Mouse (Mus musculus): ENCODE measurements around the gene Pds5b. TPM values are rescaled to one million over a fixed set of nuclear protein-coding genes. Genes with fewer than 3 reads are reported as not detected.
A peak's percentile ranks its signal among the peaks of the same experiment; 100 is the strongest.
"Not testable (repeated sequence)": the region's sequence is repeated elsewhere in the genome, so short reads cannot be mapped to it uniquely, and the experiment has no call there.

The Pds5b gene
- polyA plus RNA-seq, 1 experiment = 4.7 TPM

GRCm38 (mm10) chr5:150673880-150674621, 512 bp downstream of the Pds5b start:
- Histone ChIP-seq H3ac (ENCODE audit: control insufficient read depth, insufficient read length) (peak overlapping the region; percentile 73), H3K27me3 (ENCODE audit: control insufficient read depth, insufficient read depth, insufficient read length) (no peaks in the 10 kb centered on the region), H3K4me3 (peak overlapping the region; percentile 50), H3K79me2 (ENCODE audit: control insufficient read depth, insufficient read depth) (peaks cover 48% of the 10 kb centered on the region), H3K4me2 (ENCODE audit: low read depth) (peak overlapping the region; percentile 61), H3K36me3 (ENCODE audit: control insufficient read depth, insufficient read depth) (no peaks in the 10 kb centered on the region)
- TF ChIP-seq POLR2A (IDR thresholded peaks at IDR 0.05; ENCODE audit: insufficient read length, low read depth) (peak; percentile 42), POLR2AphosphoS2 (IDR thresholded peaks at IDR 0.05; ENCODE audit: insufficient read length, low read depth) (peak; percentile 28), USF1 (IDR thresholded peaks at IDR 0.05; ENCODE audit: low read depth) (no peak)

- Histone ChIP-seq H3ac (ENCODE audit: control insufficient read depth, insufficient read length) (no peak overlapping the region), H3K4me3 (peak overlapping the region; percentile 50), H3K36me3 (ENCODE audit: control insufficient read depth, insufficient read depth) (no peaks in the 10 kb centered on the region), H3K79me2 (ENCODE audit: control insufficient read depth, insufficient read depth) (peaks cover 56% of the 10 kb centered on the region), H3K4me2 (ENCODE audit: low read depth) (peak overlapping the region; percentile 61), H3K27me3 (ENCODE audit: control insufficient read depth, insufficient read depth, insufficient read length) (no peaks in the 10 kb centered on the region)
- no peak for TF ChIP-seq E2F4 (IDR thresholded peaks at IDR 0.05; ENCODE audit: insufficient read depth)
- TF ChIP-seq USF1 (IDR thresholded peaks at IDR 0.05; ENCODE audit: low read depth) = no peak
- no peak for TF ChIP-seq MAX (IDR thresholded peaks at IDR 0.05; ENCODE audit: low read depth)
- TF ChIP-seq POLR2A (IDR thresholded peaks at IDR 0.05; ENCODE audit: insufficient read length, low read depth) = no peak
- TF ChIP-seq CEBPB (IDR thresholded peaks at IDR 0.05; ENCODE audit: insufficient read depth, poor library complexity, severe bottlenecking) = no peak
Measured at GRCm38 (mm10) chr5:150674866-150675265, 1.3 kb downstream of the Pds5b start.

- not testable (repeated sequence) for H3K27me3 ChIP-seq (ENCODE audit: control insufficient read depth, insufficient read depth, insufficient read length); H3K36me3 ChIP-seq (ENCODE audit: control insufficient read depth, insufficient read depth); H3K4me2 ChIP-seq (ENCODE audit: low read depth); H3ac ChIP-seq (ENCODE audit: control insufficient read depth, insufficient read length); H3K4me3 ChIP-seq
- peaks cover 98% of the 10 kb centered on the region for H3K79me2 ChIP-seq (ENCODE audit: control insufficient read depth, insufficient read depth)
Measured at GRCm38 (mm10) chr5:150682862-150683261, 9.3 kb downstream of the Pds5b start.

GRCm38 (mm10) chr5:150690685-150691084, 17.1 kb downstream of the Pds5b start:
- Histone ChIP-seq H3K36me3 (ENCODE audit: control insufficient read depth, insufficient read depth) (no peaks in the 10 kb centered on the region), H3K4me2 (ENCODE audit: low read depth) (no peak overlapping the region), H3ac (ENCODE audit: control insufficient read depth, insufficient read length) (no peak overlapping the region), H3K79me2 (ENCODE audit: control insufficient read depth, insufficient read depth) (peaks cover 84% of the 10 kb centered on the region), H3K27me3 (ENCODE audit: control insufficient read depth, insufficient read depth, insufficient read length) (no peaks in the 10 kb centered on the region), H3K4me3 (no peak overlapping the region)
- TF ChIP-seq MYOG (IDR thresholded peaks at IDR 0.05; ENCODE audit: control insufficient read depth in 1 of 3, insufficient read depth in 1 of 3, insufficient read length in 2 of 3, low read depth in 2 of 3) = no peak
- no peak for TF ChIP-seq POLR2AphosphoS2 (IDR thresholded peaks at IDR 0.05; ENCODE audit: insufficient read length, low read depth)
- no peak for TF ChIP-seq REST (IDR thresholded peaks at IDR 0.05; ENCODE audit: insufficient read depth, insufficient read length)
- no peak for TF ChIP-seq E2F4 (IDR thresholded peaks at IDR 0.05; ENCODE audit: insufficient read depth)
- no peak for TF ChIP-seq TCF12 (IDR thresholded peaks at IDR 0.05; ENCODE audit: insufficient read depth, poor library complexity, severe bottlenecking)
- no peak for TF ChIP-seq CEBPB (IDR thresholded peaks at IDR 0.05; ENCODE audit: insufficient read depth, poor library complexity, severe bottlenecking)
- TF ChIP-seq SRF (IDR thresholded peaks at IDR 0.05; ENCODE audit: control insufficient read depth, insufficient read length, low read depth) = no peak
- TF ChIP-seq POLR2A (IDR thresholded peaks at IDR 0.05; ENCODE audit: insufficient read length, low read depth) = no peak
- TF ChIP-seq MAX (IDR thresholded peaks at IDR 0.05; ENCODE audit: low read depth) = no peak
- no peak for TF ChIP-seq USF1 (IDR thresholded peaks at IDR 0.05; ENCODE audit: low read depth)
- TF ChIP-seq MYOD1 (IDR thresholded peaks at IDR 0.05; ENCODE audit: control insufficient read depth in 1 of 3, insufficient read length in 2 of 3, low read depth in 2 of 3) = no peak
- TF ChIP-seq TCF3 (IDR thresholded peaks at IDR 0.05; ENCODE audit: insufficient read length, low read depth) = no peak

- no peak for TF ChIP-seq USF1 (IDR thresholded peaks at IDR 0.05; ENCODE audit: low read depth)
- no peak for TF ChIP-seq MYOG (IDR thresholded peaks at IDR 0.05; ENCODE audit: control insufficient read depth in 1 of 3, insufficient read depth in 1 of 3, insufficient read length in 2 of 3, low read depth in 2 of 3)
- TF ChIP-seq MAX (IDR thresholded peaks at IDR 0.05; ENCODE audit: low read depth) = no peak
- no peak for TF ChIP-seq SRF (IDR thresholded peaks at IDR 0.05; ENCODE audit: control insufficient read depth, insufficient read length, low read depth)
- no peak for TF ChIP-seq CEBPB (IDR thresholded peaks at IDR 0.05; ENCODE audit: insufficient read depth, poor library complexity, severe bottlenecking)
- no peak for TF ChIP-seq POLR2A (IDR thresholded peaks at IDR 0.05; ENCODE audit: insufficient read length, low read depth)
- no peak for TF ChIP-seq E2F4 (IDR thresholded peaks at IDR 0.05; ENCODE audit: insufficient read depth)
- TF ChIP-seq POLR2AphosphoS2 (IDR thresholded peaks at IDR 0.05; ENCODE audit: insufficient read length, low read depth) = no peak
- no peak for TF ChIP-seq TCF3 (IDR thresholded peaks at IDR 0.05; ENCODE audit: insufficient read length, low read depth)
- no peak overlapping the region for H3K4me3 ChIP-seq
Measured at GRCm38 (mm10) chr5:150693277-150693676, 19.7 kb downstream of the Pds5b start.

More at GRCm38 (mm10) chr5:150693277-150693676, 19.7 kb downstream of the Pds5b start:
- no peak overlapping the region for H3K4me2 ChIP-seq (ENCODE audit: low read depth)
- H3ac ChIP-seq (ENCODE audit: control insufficient read depth, insufficient read length) = no peak overlapping the region
- H3K36me3 ChIP-seq (ENCODE audit: control insufficient read depth, insufficient read depth) = no peaks in the 10 kb centered on the region
- H3K79me2 ChIP-seq (ENCODE audit: control insufficient read depth, insufficient read depth) = peaks cover 69% of the 10 kb centered on the region
- no peaks in the 10 kb centered on the region for H3K27me3 ChIP-seq (ENCODE audit: control insufficient read depth, insufficient read depth, insufficient read length)
